8 mouse cellular contexts compared by ENCODE assay signal in genomic region chr4:142588418-142589083, GRCm38 (mm10).
DNase-seq lines count a peak whose midpoint lies in the region; ATAC-seq and TF ChIP-seq lines count a peak whose summit lies in the region.

No protein-coding gene starts in this region.

- peak; percentile 70 for ATAC-seq in hindbrain, postnatal 0 days
- ATAC-seq in limb, embryonic 12.5 days (ENCODE audit: insufficient number of reproducible peaks, insufficient read depth, low FRiP score, low TSS enrichment, low read depth) = no peak

- no peak for TF ChIP-seq CTCF in hindbrain, postnatal 0 days (IDR thresholded peaks at IDR 0.05; ENCODE audit: low read depth)

- peak overlapping the region; percentile 40 for H3K4me2 ChIP-seq in hindbrain, postnatal 0 days (ENCODE audit: low read depth, low read length)
- H3K4me2 ChIP-seq in limb, embryonic 12.5 days = peak overlapping the region; percentile 31

- peak overlapping the region; percentile 49; the same call in 1 of the 2 replicates for H3K27ac ChIP-seq in hindbrain, postnatal 0 days
- no peak overlapping the region for H3K27ac ChIP-seq in limb, embryonic 12.5 days

- H3K9ac ChIP-seq in hindbrain, postnatal 0 days (replicated peaks; ENCODE audit: low read length) = 0 out of 2 replicates have a peak overlapping the region, but pooled peaks have one; percentile 10
- no peak overlapping the region for H3K9ac ChIP-seq in limb, embryonic 12.5 days (replicated peaks)

- H3K27me3 ChIP-seq in hindbrain, postnatal 0 days (ENCODE audit: insufficient read depth, low read length) = no peaks in the 10 kb centered on the region
- H3K27me3 ChIP-seq in limb, embryonic 12.5 days = no peaks in the 10 kb centered on the region

- no peaks in the 10 kb centered on the region for H3K9me3 ChIP-seq in hindbrain, postnatal 0 days (ENCODE audit: low read length)
- no peaks in the 10 kb centered on the region for H3K9me3 ChIP-seq in limb, embryonic 12.5 days

- no peaks in the 10 kb centered on the region for H3K36me3 ChIP-seq in hindbrain, postnatal 0 days (ENCODE audit: insufficient read depth, low read length)
- no peaks in the 10 kb centered on the region for H3K36me3 ChIP-seq in limb, embryonic 12.5 days

- 49% methylated on average over 24 of the region's 24 CpGs for WGBS in hindbrain, postnatal 0 days
- WGBS in limb, embryonic 12.5 days = 43% methylated on average over 24 of the region's 24 CpGs

- H3K4me3 ChIP-seq in hindbrain, postnatal 0 days (ENCODE audit: low read length) = no peak overlapping the region
- H3K4me3 ChIP-seq in limb, embryonic 12.5 days (replicated peaks) = no peak overlapping the region

- 0 out of 2 replicates have a peak, but pooled peaks cover 6% of the 10 kb centered on the region for H3K4me1 ChIP-seq in hindbrain, postnatal 0 days (ENCODE audit: insufficient read depth, low read length)
- H3K4me1 ChIP-seq in limb, embryonic 12.5 days (replicated peaks) = peaks cover 14% of the 10 kb centered on the region

- peak; percentile 42 to 55 for DNase-seq in cerebellum, postnatal 14 days
- DNase-seq in cerebellum, adult 9-10 months = no peak
- peak; percentile 37 for DNase-seq in brain, adult 2 months (ENCODE audit: low read depth, low spot score)
- peak; percentile 49 for DNase-seq in hindbrain, postnatal 0 days (ENCODE audit: low spot score)
- DNase-seq in gastrocnemius, adult 8-10 months (ENCODE audit: low spot score in 2 of 2) = no peak
- DNase-seq in gastrocnemius, adult 18-20 months (ENCODE audit: low spot score) = no peak
- no peak for DNase-seq in liver

Comparison
In these comparisons a context has a peak if more than half of its experiments do, and no peak if none do; other contexts are left out.
1. DNase-seq: peak in cerebellum, postnatal 14 days (2 of 2), brain, adult 2 months (single experiment) and hindbrain, postnatal 0 days (single experiment); none in cerebellum, adult 9-10 months (single experiment), gastrocnemius, adult 8-10 months (0 of 2), gastrocnemius, adult 18-20 months (single experiment) and liver (single experiment).